Mouse (Mus musculus): Measurements from ENCODE around the gene Pomgnt1. TPM values are rescaled to one million over a fixed set of nuclear protein-coding genes. Genes with fewer than 3 reads are reported as not detected.

Gene Pomgnt1
- polyA plus RNA-seq, 2 experiments, result 8.8 to 10.3 TPM

- peak in 1 of 3 experiments; percentile 32 for DNase-seq (ENCODE audit: low read depth in 3 of 3, low spot score in 3 of 3)
- Histone ChIP-seq H3K27me3 (ENCODE audit: control insufficient read depth, insufficient read depth, low read length) (no peaks in the 10 kb centered on the region), H3K9ac (replicated peaks) (no peak overlapping the region), H3K9me3 (ENCODE audit: control insufficient read depth, low read length) (no peaks in the 10 kb centered on the region), H3K27ac (no peak overlapping the region), H3K4me3 (ENCODE audit: insufficient read depth in 1 of 2, low read depth in 2 of 2, low read length in 2 of 2) (no peak overlapping the region), H3K4me2 (ENCODE audit: low read depth) (no peak overlapping the region), H3K36me3 (replicated peaks; ENCODE audit: control insufficient read depth, insufficient read depth, low read depth) (no peaks in the 10 kb centered on the region), H3K4me1 (replicated peaks; ENCODE audit: control insufficient read depth in 2 of 2, insufficient read depth in 2 of 2, low read length in 1 of 2) (no peaks in the 10 kb centered on the region)
- TF ChIP-seq CTCF (IDR thresholded peaks at IDR 0.05; ENCODE audit: low read depth) (peak; percentile 72), EP300 (IDR thresholded peaks at IDR 0.05; ENCODE audit: low read depth) (no peak)
- peak; percentile 51; the same call in 1 of the 2 replicates for ATAC-seq (ENCODE audit: insufficient read depth)
- WGBS (ENCODE audit: insufficient replicate concordance), result 50% methylated on average over 8 of the region's 8 CpGs
Measured at GRCm38 (mm10) chr4:116168617-116169352, 45.1 kb downstream of the Pomgnt1 start.

GRCm38 (mm10) chr4:116169353-116169672 lies 45.7 kb downstream of the Pomgnt1 start:
- Histone ChIP-seq H3K4me2 (ENCODE audit: low read depth) (no peak overlapping the region), H3K4me1 (replicated peaks; ENCODE audit: control insufficient read depth in 2 of 2, insufficient read depth in 2 of 2, low read length in 1 of 2) (peaks cover 2% of the 10 kb centered on the region in 2 experiments; a peak in 2 of 4 replicates), H3K27me3 (ENCODE audit: control insufficient read depth, insufficient read depth, low read length) (no peaks in the 10 kb centered on the region), H3K36me3 (replicated peaks; ENCODE audit: control insufficient read depth, insufficient read depth, low read depth) (no peaks in the 10 kb centered on the region), H3K4me3 (ENCODE audit: insufficient read depth in 1 of 2, low read depth in 2 of 2, low read length in 2 of 2) (no peak overlapping the region), H3K9me3 (ENCODE audit: control insufficient read depth, low read length) (no peaks in the 10 kb centered on the region), H3K27ac (no peak overlapping the region), H3K9ac (replicated peaks) (no peak overlapping the region)
- TF ChIP-seq EP300 (IDR thresholded peaks at IDR 0.05; ENCODE audit: low read depth), result no peak
- no peak for TF ChIP-seq CTCF (IDR thresholded peaks at IDR 0.05; ENCODE audit: low read depth)
- ATAC-seq (ENCODE audit: insufficient read depth) (no peak), DNase-seq (ENCODE audit: low read depth in 3 of 3, low spot score in 3 of 3) (no peak)
- WGBS (ENCODE audit: insufficient replicate concordance), result 56% methylated on average over 3 of the region's 3 CpGs

- ATAC-seq (ENCODE audit: insufficient read depth), result no peak
- Histone ChIP-seq H3K4me2 (ENCODE audit: low read depth) (no peak within 1 kb of the TSS), H3K9me3 (ENCODE audit: control insufficient read depth, low read length) (no peaks in the 10 kb centered on the region), H3K4me3 (ENCODE audit: insufficient read depth in 1 of 2, low read depth in 2 of 2, low read length in 2 of 2) (no peak within 1 kb of the TSS), H3K4me1 (replicated peaks; ENCODE audit: control insufficient read depth in 2 of 2, insufficient read depth in 2 of 2, low read length in 1 of 2) (peaks cover 18 to 24% of the 10 kb centered on the region in 2 experiments), H3K27me3 (ENCODE audit: control insufficient read depth, insufficient read depth, low read length) (no peaks in the 10 kb centered on the region), H3K9ac (replicated peaks) (no peak within 1 kb of the TSS), H3K27ac (no peak within 1 kb of the TSS), H3K36me3 (replicated peaks; ENCODE audit: control insufficient read depth, insufficient read depth, low read depth) (no peaks in the 10 kb centered on the region)
- no peak for DNase-seq (ENCODE audit: low read depth in 3 of 3, low spot score in 3 of 3)
- 70% methylated on average over 6 of the region's 6 CpGs for WGBS (ENCODE audit: insufficient replicate concordance)
- TF ChIP-seq EP300 (IDR thresholded peaks at IDR 0.05; ENCODE audit: low read depth), result no peak
- TF ChIP-seq CTCF (IDR thresholded peaks at IDR 0.05; ENCODE audit: low read depth), result no peak
Measured at GRCm38 (mm10) chr4:116173072-116173471, 49.4 kb downstream of the Pomgnt1 start, which contains the start of the genes 1700042G07Rik and Gm49337. TSS of gene 1700042G07Rik (plus strand) at chr4:116173372. TSS of gene Gm49337 (plus strand) at chr4:116173384.

- WGBS (ENCODE audit: insufficient replicate concordance), result 74% methylated on average over 4 of the region's 4 CpGs
- TF ChIP-seq EP300 (IDR thresholded peaks at IDR 0.05; ENCODE audit: low read depth), result no peak
- TF ChIP-seq CTCF (IDR thresholded peaks at IDR 0.05; ENCODE audit: low read depth), result no peak
- Histone ChIP-seq H3K4me3 (ENCODE audit: insufficient read depth in 1 of 2, low read depth in 2 of 2, low read length in 2 of 2) (no peak overlapping the region), H3K4me2 (ENCODE audit: low read depth) (no peak overlapping the region), H3K9me3 (ENCODE audit: control insufficient read depth, low read length) (no peaks in the 10 kb centered on the region), H3K27me3 (ENCODE audit: control insufficient read depth, insufficient read depth, low read length) (no peaks in the 10 kb centered on the region), H3K36me3 (replicated peaks; ENCODE audit: control insufficient read depth, insufficient read depth, low read depth) (no peaks in the 10 kb centered on the region), H3K9ac (replicated peaks) (no peak overlapping the region), H3K27ac (no peak overlapping the region), H3K4me1 (replicated peaks; ENCODE audit: control insufficient read depth in 2 of 2, insufficient read depth in 2 of 2, low read length in 1 of 2) (peaks cover 18 to 24% of the 10 kb centered on the region in 2 experiments)
- DNase-seq (ENCODE audit: low read depth in 3 of 3, low spot score in 3 of 3), result no peak
- ATAC-seq (ENCODE audit: insufficient read depth), result no peak
Measured at GRCm38 (mm10) chr4:116173752-116174151, 50.1 kb downstream of the Pomgnt1 start.

- Histone ChIP-seq H3K9ac (replicated peaks) (no peak overlapping the region), H3K27me3 (ENCODE audit: control insufficient read depth, insufficient read depth, low read length) (no peaks in the 10 kb centered on the region), H3K4me2 (ENCODE audit: low read depth) (no peak overlapping the region), H3K4me3 (ENCODE audit: insufficient read depth in 1 of 2, low read depth in 2 of 2, low read length in 2 of 2) (no peak overlapping the region), H3K27ac (no peak overlapping the region), H3K36me3 (replicated peaks; ENCODE audit: control insufficient read depth, insufficient read depth, low read depth) (no peaks in the 10 kb centered on the region), H3K9me3 (ENCODE audit: control insufficient read depth, low read length) (no peaks in the 10 kb centered on the region), H3K4me1 (replicated peaks; ENCODE audit: control insufficient read depth in 2 of 2, insufficient read depth in 2 of 2, low read length in 1 of 2) (peaks cover 18 to 24% of the 10 kb centered on the region in 2 experiments)
- TF ChIP-seq CTCF (IDR thresholded peaks at IDR 0.05; ENCODE audit: low read depth) (no peak), EP300 (IDR thresholded peaks at IDR 0.05; ENCODE audit: low read depth) (no peak)
- DNase-seq (ENCODE audit: low read depth in 3 of 3, low spot score in 3 of 3) (no peak), ATAC-seq (ENCODE audit: insufficient read depth) (no peak)
- WGBS (ENCODE audit: insufficient replicate concordance), result 33% methylated on average over 6 of the region's 6 CpGs
Measured at GRCm38 (mm10) chr4:116174466-116175116, 51.0 kb downstream of the Pomgnt1 start.
